Mouse (Mus musculus): ENCODE data around the gene Acoxl. TPM values are rescaled to one million over a fixed set of nuclear protein-coding genes. Genes with fewer than 3 reads are reported as not detected.

Gene Acoxl
- polyA plus RNA-seq, 1 experiment from 2014 or later: 0.95 TPM

GRCm38 (mm10) chr2:127890526-127890925, 51.9 kb downstream of the Acoxl start:
- Histone ChIP-seq H3K27me3 (ENCODE audit: insufficient read depth, low read length) (no peaks in the 10 kb centered on the region), H3K9ac (replicated peaks; ENCODE audit: low read length) (no peak overlapping the region), H3K4me2 (replicated peaks; ENCODE audit: low read depth, low read length) (no peak overlapping the region), H3K27ac (ENCODE audit: low read length) (no peak overlapping the region), H3K36me3 (ENCODE audit: insufficient read depth, low read length) (no peaks in the 10 kb centered on the region), H3K4me1 (ENCODE audit: insufficient read depth, low read length) (no peaks in the 10 kb centered on the region; the same call in 1 of the 2 replicates), H3K4me3 (ENCODE audit: low read length) (no peak overlapping the region), H3K9me3 (ENCODE audit: low read length) (no peaks in the 10 kb centered on the region)
- peak; percentile 70; the same call in 1 of the 2 replicates for ATAC-seq (ENCODE audit: low FRiP score, low TSS enrichment)
- WGBS: 63% methylated on average over 8 of the region's 8 CpGs

- H3K4me1 ChIP-seq (ENCODE audit: insufficient read depth, low read length): no peaks in the 10 kb centered on the region; the same call in 1 of the 2 replicates
- H3K4me3 ChIP-seq (ENCODE audit: low read length): no peak overlapping the region
- 88% methylated on average over 3 of the region's 3 CpGs for WGBS
- no peak overlapping the region for H3K27ac ChIP-seq (ENCODE audit: low read length)
- no peaks in the 10 kb centered on the region for H3K36me3 ChIP-seq (ENCODE audit: insufficient read depth, low read length)
- H3K9ac ChIP-seq (replicated peaks; ENCODE audit: low read length): no peak overlapping the region
- ATAC-seq (ENCODE audit: low FRiP score, low TSS enrichment): no peak
- H3K9me3 ChIP-seq (ENCODE audit: low read length): no peaks in the 10 kb centered on the region
- no peaks in the 10 kb centered on the region for H3K27me3 ChIP-seq (ENCODE audit: insufficient read depth, low read length)
- no peak overlapping the region for H3K4me2 ChIP-seq (replicated peaks; ENCODE audit: low read depth, low read length)
Measured at GRCm38 (mm10) chr2:127891056-127891455, 52.4 kb downstream of the Acoxl start.

GRCm38 (mm10) chr2:127894890-127895289, 56.2 kb downstream of the Acoxl start:
- Histone ChIP-seq H3K4me1 (ENCODE audit: insufficient read depth, low read length) (peaks cover 3% of the 10 kb centered on the region; the same call in 1 of the 2 replicates), H3K27me3 (ENCODE audit: insufficient read depth, low read length) (no peaks in the 10 kb centered on the region), H3K9me3 (ENCODE audit: low read length) (no peaks in the 10 kb centered on the region), H3K36me3 (ENCODE audit: insufficient read depth, low read length) (no peaks in the 10 kb centered on the region), H3K9ac (replicated peaks; ENCODE audit: low read length) (no peak overlapping the region), H3K4me3 (ENCODE audit: low read length) (no peak overlapping the region), H3K4me2 (replicated peaks; ENCODE audit: low read depth, low read length) (no peak overlapping the region), H3K27ac (ENCODE audit: low read length) (no peak overlapping the region)
- ATAC-seq (ENCODE audit: low FRiP score, low TSS enrichment): no peak
- WGBS: 45% methylated on average over 6 of the region's 6 CpGs

GRCm38 (mm10) chr2:127897718-127898117, 59.0 kb downstream of the Acoxl start:
- no peak overlapping the region for H3K27ac ChIP-seq (ENCODE audit: low read length)
- no peak overlapping the region for H3K4me3 ChIP-seq (ENCODE audit: low read length)
- peaks cover 3% of the 10 kb centered on the region; the same call in 1 of the 2 replicates for H3K4me1 ChIP-seq (ENCODE audit: insufficient read depth, low read length)
- ATAC-seq (ENCODE audit: low FRiP score, low TSS enrichment): no peak
- no peaks in the 10 kb centered on the region for H3K36me3 ChIP-seq (ENCODE audit: insufficient read depth, low read length)
- 48% methylated on average over 5 of the region's 5 CpGs for whole genome bisulfite sequencing
- H3K9ac ChIP-seq (replicated peaks; ENCODE audit: low read length): no peak overlapping the region
- H3K4me2 ChIP-seq (replicated peaks; ENCODE audit: low read depth, low read length): no peak overlapping the region
- no peaks in the 10 kb centered on the region for H3K27me3 ChIP-seq (ENCODE audit: insufficient read depth, low read length)
- no peaks in the 10 kb centered on the region for H3K9me3 ChIP-seq (ENCODE audit: low read length)

GRCm38 (mm10) chr2:127904918-127905317, 66.2 kb downstream of the Acoxl start:
- no peak for ATAC-seq (ENCODE audit: low FRiP score, low TSS enrichment)

GRCm38 (mm10) chr2:127906973-127907678, 68.5 kb downstream of the Acoxl start:
- Histone ChIP-seq H3K27ac (ENCODE audit: low read length) (peak overlapping the region; percentile 78), H3K9ac (replicated peaks; ENCODE audit: low read length) (no peak overlapping the region), H3K27me3 (ENCODE audit: insufficient read depth, low read length) (no peaks in the 10 kb centered on the region), H3K36me3 (ENCODE audit: insufficient read depth, low read length) (no peaks in the 10 kb centered on the region), H3K9me3 (ENCODE audit: low read length) (no peaks in the 10 kb centered on the region), H3K4me1 (ENCODE audit: insufficient read depth, low read length) (peaks cover 35% of the 10 kb centered on the region), H3K4me2 (replicated peaks; ENCODE audit: low read depth, low read length) (no peak overlapping the region), H3K4me3 (ENCODE audit: low read length) (no peak overlapping the region)
- 22% methylated on average over 6 of the region's 6 CpGs for WGBS
- ATAC-seq (ENCODE audit: low FRiP score, low TSS enrichment): peak; percentile 85

More at GRCm38 (mm10) chr2:127904918-127905317, 66.2 kb downstream of the Acoxl start:
- Histone ChIP-seq H3K27me3 (ENCODE audit: insufficient read depth, low read length) (no peaks in the 10 kb centered on the region), H3K4me1 (ENCODE audit: insufficient read depth, low read length) (peaks cover 32% of the 10 kb centered on the region), H3K9me3 (ENCODE audit: low read length) (no peaks in the 10 kb centered on the region), H3K4me3 (ENCODE audit: low read length) (no peak overlapping the region), H3K27ac (ENCODE audit: low read length) (no peak overlapping the region), H3K9ac (replicated peaks; ENCODE audit: low read length) (no peak overlapping the region), H3K4me2 (replicated peaks; ENCODE audit: low read depth, low read length) (no peak overlapping the region), H3K36me3 (ENCODE audit: insufficient read depth, low read length) (no peaks in the 10 kb centered on the region)
- 79% methylated on average over 10 of the region's 10 CpGs for WGBS

GRCm38 (mm10) chr2:127907679-127908042, 69.0 kb downstream of the Acoxl start:
- Histone ChIP-seq H3K9ac (replicated peaks; ENCODE audit: low read length) (no peak overlapping the region), H3K4me1 (ENCODE audit: insufficient read depth, low read length) (peaks cover 35% of the 10 kb centered on the region)
- 25% methylated on average over 1 of the region's 1 CpGs for WGBS

GRCm38 (mm10) chr2:127908881-127909280, 70.2 kb downstream of the Acoxl start:
- H3K27me3 ChIP-seq (ENCODE audit: insufficient read depth, low read length): no peaks in the 10 kb centered on the region

More at GRCm38 (mm10) chr2:127907679-127908042, 69.0 kb downstream of the Acoxl start:
- H3K4me3 ChIP-seq (ENCODE audit: low read length): no peak overlapping the region
- H3K27ac ChIP-seq (ENCODE audit: low read length): peak overlapping the region; percentile 78
- H3K9me3 ChIP-seq (ENCODE audit: low read length): no peaks in the 10 kb centered on the region
- ATAC-seq (ENCODE audit: low FRiP score, low TSS enrichment): peak; percentile 68
- no peaks in the 10 kb centered on the region for H3K36me3 ChIP-seq (ENCODE audit: insufficient read depth, low read length)
- H3K4me2 ChIP-seq (replicated peaks; ENCODE audit: low read depth, low read length): no peak overlapping the region
- H3K27me3 ChIP-seq (ENCODE audit: insufficient read depth, low read length): no peaks in the 10 kb centered on the region

GRCm38 (mm10) chr2:127909790-127910189, 71.1 kb downstream of the Acoxl start:
- WGBS: 84% methylated on average over 4 of the region's 4 CpGs
- H3K9me3 ChIP-seq (ENCODE audit: low read length): no peaks in the 10 kb centered on the region
- peaks cover 35% of the 10 kb centered on the region for H3K4me1 ChIP-seq (ENCODE audit: insufficient read depth, low read length)
- H3K27me3 ChIP-seq (ENCODE audit: insufficient read depth, low read length): no peaks in the 10 kb centered on the region
- ATAC-seq (ENCODE audit: low FRiP score, low TSS enrichment): no peak
- no peaks in the 10 kb centered on the region for H3K36me3 ChIP-seq (ENCODE audit: insufficient read depth, low read length)
- no peak overlapping the region for H3K4me2 ChIP-seq (replicated peaks; ENCODE audit: low read depth, low read length)
- no peak overlapping the region for H3K27ac ChIP-seq (ENCODE audit: low read length)
- no peak overlapping the region for H3K9ac ChIP-seq (replicated peaks; ENCODE audit: low read length)
- no peak overlapping the region for H3K4me3 ChIP-seq (ENCODE audit: low read length)

More at GRCm38 (mm10) chr2:127908881-127909280, 70.2 kb downstream of the Acoxl start:
- Histone ChIP-seq H3K36me3 (ENCODE audit: insufficient read depth, low read length) (no peaks in the 10 kb centered on the region), H3K4me1 (ENCODE audit: insufficient read depth, low read length) (peaks cover 35% of the 10 kb centered on the region), H3K4me3 (ENCODE audit: low read length) (no peak overlapping the region), H3K9me3 (ENCODE audit: low read length) (no peaks in the 10 kb centered on the region), H3K4me2 (replicated peaks; ENCODE audit: low read depth, low read length) (no peak overlapping the region), H3K27ac (ENCODE audit: low read length) (peak overlapping the region; percentile 73), H3K9ac (replicated peaks; ENCODE audit: low read length) (no peak overlapping the region)
- WGBS: 13% methylated on average over 7 of the region's 7 CpGs
- no peak for ATAC-seq (ENCODE audit: low FRiP score, low TSS enrichment)

- Histone ChIP-seq H3K36me3 (ENCODE audit: insufficient read depth, low read length) (no peaks in the 10 kb centered on the region), H3K4me3 (ENCODE audit: low read length) (no peak overlapping the region), H3K4me1 (ENCODE audit: insufficient read depth, low read length) (peaks cover 33% of the 10 kb centered on the region), H3K27me3 (ENCODE audit: insufficient read depth, low read length) (no peaks in the 10 kb centered on the region), H3K4me2 (replicated peaks; ENCODE audit: low read depth, low read length) (no peak overlapping the region), H3K27ac (ENCODE audit: low read length) (no peak overlapping the region), H3K9me3 (ENCODE audit: low read length) (no peaks in the 10 kb centered on the region), H3K9ac (replicated peaks; ENCODE audit: low read length) (no peak overlapping the region)
- ATAC-seq (ENCODE audit: low FRiP score, low TSS enrichment): no peak
- WGBS: 86% methylated on average over 3 of the region's 3 CpGs
Measured at GRCm38 (mm10) chr2:127911579-127911978, 72.9 kb downstream of the Acoxl start.
